8 mouse cellular contexts compared by ENCODE assay signal in genomic region chr12:76709795-76710350, GRCm38 (mm10). TPM values are rescaled to one million over a fixed set of nuclear protein-coding genes. Genes with fewer than 3 reads are reported as not detected.
DNase-seq lines count a peak whose midpoint lies in the region; ATAC-seq and TF ChIP-seq lines count a peak whose summit lies in the region.

No protein-coding gene starts in this region.

- WGBS in cerebellum, adult 2 months = under 1% methylated on average over 49 of the region's 55 CpGs
- under 1% methylated on average over 46 of the region's 55 CpGs for WGBS in hindbrain, embryonic 12.5 days

- peak overlapping the region; percentile 100 for H3K27ac ChIP-seq in cerebellum, adult 2 months (ENCODE audit: insufficient read depth, low read length)
- no peak overlapping the region for H3K27ac ChIP-seq in hindbrain, embryonic 12.5 days

- TF ChIP-seq CTCF in cerebellum, adult 2 months (IDR thresholded peaks at IDR 0.05; ENCODE audit: borderline replicate concordance, insufficient read depth, low read depth, low read length) = no peak

- H3K4me3 ChIP-seq in cerebellum, adult 2 months (replicated peaks; ENCODE audit: insufficient read depth, low read depth, low read length) = peak overlapping the region; percentile 95
- H3K4me3 ChIP-seq in hindbrain, embryonic 12.5 days = peak overlapping the region; percentile 69

- peak; percentile 71; the same call in 1 of the 2 replicates for TF ChIP-seq POLR2A in cerebellum, adult 2 months (IDR thresholded peaks at IDR 0.05; ENCODE audit: borderline replicate concordance, insufficient read depth, low read length)

- peaks cover 4% of the 10 kb centered on the region for H3K4me1 ChIP-seq in cerebellum, adult 2 months (ENCODE audit: control insufficient read depth, insufficient read depth, low read length)
- peaks cover 14% of the 10 kb centered on the region for H3K4me1 ChIP-seq in hindbrain, embryonic 12.5 days

- peak; percentile 53 for DNase-seq in R1 (ENCODE audit: low read depth, low spot score)
- peak; percentile 89 to 91 for DNase-seq in cerebellum, adult 2 months
- DNase-seq in frontal cortex, postnatal 25 days (ENCODE audit: low spot score in 2 of 2) = peak; percentile 52 to 55
- peak; percentile 66 for DNase-seq in left cerebral cortex, adult 11 months (ENCODE audit: low spot score)
- peak; percentile 30 for DNase-seq in lung, postnatal 25 days (ENCODE audit: low spot score)
- peak; percentile 60 for DNase-seq in retina, embryonic 14.5 days (ENCODE audit: low spot score)
- DNase-seq in thymus, postnatal 25 days = peak; percentile 85

- no peaks in the 10 kb centered on the region for H3K27me3 ChIP-seq in cerebellum, adult 2 months (ENCODE audit: control insufficient read depth, insufficient read depth, low read length)
- peaks cover 66% of the 10 kb centered on the region for H3K27me3 ChIP-seq in hindbrain, embryonic 12.5 days

- ATAC-seq in hindbrain, embryonic 12.5 days (ENCODE audit: low FRiP score) = peak; percentile 80

- H3K9me3 ChIP-seq in hindbrain, embryonic 12.5 days (replicated peaks) = no peaks in the 10 kb centered on the region

- peak overlapping the region; percentile 72 for H3K9ac ChIP-seq in hindbrain, embryonic 12.5 days

- no peaks in the 10 kb centered on the region for H3K36me3 ChIP-seq in hindbrain, embryonic 12.5 days

- peak overlapping the region; percentile 99 for H3K4me2 ChIP-seq in hindbrain, embryonic 12.5 days (replicated peaks)

RNA-seq across cellular contexts. Expression of gene Sptb, which starts 0.5 kb away (rescaled TPM):
- polyA plus RNA-seq in cerebellum, adult 2 months (2012; rRNA removed) = 101 and 111 TPM in 2 replicates
- polyA plus RNA-seq in hindbrain, embryonic 12.5 days (2016; fragmentation: Nextera tagmentation; extraction: Ambion mirVana) = 3.3 and 4.2 TPM in 2 replicates

RNA-seq across cellular contexts. Expression of gene Churc1, which starts 55.5 kb away (rescaled TPM):
- polyA plus RNA-seq in cerebellum, adult 2 months (2012; rRNA removed) = 79.9 and 86.0 TPM in 2 replicates
- 79.4 and 91.1 TPM in 2 replicates for polyA plus RNA-seq in hindbrain, embryonic 12.5 days (2016; fragmentation: Nextera tagmentation; extraction: Ambion mirVana)

RNA-seq across cellular contexts. Expression of gene Fntb, which starts 55.5 kb away (rescaled TPM):
- polyA plus RNA-seq in cerebellum, adult 2 months (2012; rRNA removed) = 55.9 and 61.3 TPM in 2 replicates
- polyA plus RNA-seq in hindbrain, embryonic 12.5 days (2016; fragmentation: Nextera tagmentation; extraction: Ambion mirVana) = 37.0 and 38.7 TPM in 2 replicates

Comparison
In these comparisons a context has a peak if more than half of its experiments do, and no peak if none do; other contexts are left out.
1. DNase-seq: peak in every context shown above with its lines; median percentile 90 in cerebellum, adult 2 months; 85 in thymus, postnatal 25 days; 66 in left cerebral cortex, adult 11 months; 60 in retina, embryonic 14.5 days; 54 in frontal cortex, postnatal 25 days; 53 in R1; 30 in lung, postnatal 25 days.
2. RNA of gene Sptb, which starts 0.5 kb away (polyA plus RNA-seq): 101 to 111 TPM in cerebellum, adult 2 months; 3.3 to 4.2 TPM in hindbrain, embryonic 12.5 days; every median in the first group is over 10 times any median in the second.